Comparison of ENCODE assay signal across 25 mouse cellular contexts in genomic region chr10:88499993-88500392, GRCm38 (mm10). TPM values are rescaled to one million over a fixed set of nuclear protein-coding genes. Genes with fewer than 3 reads are reported as not detected.
A peak's percentile ranks its signal among the peaks of the same experiment; 100 is the strongest.
DNase-seq lines count a peak whose midpoint lies in the region; ATAC-seq lines count a peak whose summit lies in the region.
"Had no signal": no experiment of that assay in that cellular context is flagged by ENCODE, and none has a peak within 500 bp of the region (broad histone marks: within the 10 kb centered on the region; RNA-seq: fewer than 3 reads in every experiment).

No protein-coding gene starts in this region.

- no peaks in the 10 kb centered on the region for H3K9me3 ChIP-seq in embryonic facial prominence, embryonic 14.5 days (ENCODE audit: control insufficient read depth, low read length)
- H3K9me3 ChIP-seq in embryonic facial prominence, embryonic 10.5 days, result no peaks in the 10 kb centered on the region
- H3K9me3 ChIP-seq: embryonic facial prominence, embryonic 12.5 days; forebrain, embryonic 12.5 days; forebrain, embryonic 15.5 days; hindbrain, embryonic 12.5 days; hindbrain, embryonic 15.5 days had no signal

- peak; percentile 16 for DNase-seq in embryonic facial prominence, embryonic 14.5 days (ENCODE audit: low spot score)
- no peak for DNase-seq in embryonic facial prominence, embryonic 10.5 days (ENCODE audit: low spot score)
- DNase-seq in lung, adult 18-20 months, result peak; percentile 36 to 63
- DNase-seq in lung, postnatal 4 days, result no peak
- DNase-seq in lung, postnatal 25 days (ENCODE audit: low spot score), result peak; percentile 36
- DNase-seq in lung, postnatal 10 days, result no peak
- peak; percentile 41 for DNase-seq in lung, postnatal 36 days
- DNase-seq in gastrocnemius, postnatal 14 days, result no peak
- DNase-seq: adrenal gland, adult 8-10 months; adrenal gland, postnatal 25 days; cerebellum, adult 18-20 months; cerebellum, adult 9-10 months; cerebellum, postnatal 14 days; gastrocnemius, postnatal 10 days; heart, adult 11 months had no signal

- no peaks in the 10 kb centered on the region for H3K36me3 ChIP-seq in embryonic facial prominence, embryonic 14.5 days (ENCODE audit: control insufficient read depth, insufficient read depth, low read length)
- no peaks in the 10 kb centered on the region for H3K36me3 ChIP-seq in embryonic facial prominence, embryonic 10.5 days (replicated peaks)
- H3K36me3 ChIP-seq: embryonic facial prominence, embryonic 12.5 days; forebrain, embryonic 12.5 days; forebrain, embryonic 15.5 days; hindbrain, embryonic 12.5 days; hindbrain, embryonic 15.5 days had no signal

- H3K27ac ChIP-seq in embryonic facial prominence, embryonic 14.5 days (replicated peaks; ENCODE audit: low read depth, low read length), result no peak overlapping the region
- no peak overlapping the region for H3K27ac ChIP-seq in embryonic facial prominence, embryonic 10.5 days (replicated peaks)
- H3K27ac ChIP-seq: embryonic facial prominence, embryonic 12.5 days; forebrain, embryonic 12.5 days; forebrain, embryonic 15.5 days; hindbrain, embryonic 12.5 days; hindbrain, embryonic 15.5 days had no signal

- WGBS in embryonic facial prominence, embryonic 14.5 days, result 57% methylated on average over 5 of the region's 5 CpGs
- 65% methylated on average over 5 of the region's 5 CpGs for WGBS in embryonic facial prominence, embryonic 10.5 days

- intact Hi-C loops in gastrocnemius, postnatal 14 days (cut with DNase I; ENCODE audit: low total_unique reads), result no loop called here

- H3K4me3 ChIP-seq in embryonic facial prominence, embryonic 14.5 days (ENCODE audit: low read depth, low read length), result no peak overlapping the region
- no peak overlapping the region for H3K4me3 ChIP-seq in embryonic facial prominence, embryonic 10.5 days
- H3K4me3 ChIP-seq: embryonic facial prominence, embryonic 12.5 days; erythroblast, embryonic 14.5 days; forebrain, embryonic 12.5 days; forebrain, embryonic 15.5 days; hindbrain, embryonic 12.5 days; hindbrain, embryonic 15.5 days had no signal

- H3K4me1 ChIP-seq in embryonic facial prominence, embryonic 14.5 days (ENCODE audit: control insufficient read depth, insufficient read depth, low read length), result peaks cover 18% of the 10 kb centered on the region
- H3K4me1 ChIP-seq in embryonic facial prominence, embryonic 10.5 days, result peaks cover 44% of the 10 kb centered on the region

- no peak for ATAC-seq in embryonic facial prominence, embryonic 14.5 days (ENCODE audit: low read depth)
- ATAC-seq: activated CD4-positive, CD25-positive, alpha-beta regulatory T cell, adult 4 months; forebrain, embryonic 15.5 days had no signal

- no peak overlapping the region for H3K9ac ChIP-seq in embryonic facial prominence, embryonic 14.5 days (ENCODE audit: low read depth, low read length)
- H3K9ac ChIP-seq: embryonic facial prominence, embryonic 12.5 days; forebrain, embryonic 12.5 days; forebrain, embryonic 15.5 days; hindbrain, embryonic 12.5 days; hindbrain, embryonic 15.5 days had no signal

- no peaks in the 10 kb centered on the region for H3K27me3 ChIP-seq in embryonic facial prominence, embryonic 14.5 days (replicated peaks; ENCODE audit: control insufficient read depth, insufficient read depth, low read length)
- H3K27me3 ChIP-seq in embryonic facial prominence, embryonic 10.5 days (replicated peaks; ENCODE audit: low read depth, poor library complexity, severe bottlenecking), result no peaks in the 10 kb centered on the region
- H3K27me3 ChIP-seq: embryonic facial prominence, embryonic 12.5 days; forebrain, embryonic 12.5 days; forebrain, embryonic 15.5 days; hindbrain, embryonic 12.5 days; hindbrain, embryonic 15.5 days had no signal

- no peak overlapping the region for H3K4me2 ChIP-seq in embryonic facial prominence, embryonic 14.5 days (ENCODE audit: low read depth, low read length)
- H3K4me2 ChIP-seq: embryonic facial prominence, embryonic 12.5 days; forebrain, embryonic 12.5 days; forebrain, embryonic 15.5 days; heart, embryonic 11.5 days; hindbrain, embryonic 12.5 days; hindbrain, embryonic 15.5 days had no signal

RNA-seq across cellular contexts. Expression of gene Chpt1, which starts 3.9 kb away (rescaled TPM):
- 29.6 and 35.2 TPM in 2 replicates for polyA plus RNA-seq in embryonic facial prominence, embryonic 14.5 days (2014; fragmentation: Nextera tagmentation; extraction: Ambion mirVana)
- polyA plus RNA-seq in embryonic facial prominence, embryonic 10.5 days (2016; fragmentation: Nextera tagmentation; extraction: Ambion mirVana), result 16.0 and 16.2 TPM in 2 replicates
- 10 to 100 TPM; 51.5 to 59.9 TPM for total RNA-seq in gastrocnemius, postnatal 14 days (2021)

RNA-seq across cellular contexts. Expression of gene Sycp3, which starts 40.6 kb away (rescaled TPM):
- polyA plus RNA-seq in embryonic facial prominence, embryonic 14.5 days (2014; fragmentation: Nextera tagmentation; extraction: Ambion mirVana), result 0.43 TPM in 1 of 2 replicates, not detected in the other
- polyA plus RNA-seq in embryonic facial prominence, embryonic 10.5 days (2016; fragmentation: Nextera tagmentation; extraction: Ambion mirVana), result 0.26 TPM in 1 of 2 replicates, not detected in the other
- not detected for total RNA-seq in gastrocnemius, postnatal 14 days (2021)
- total RNA-seq: gastrocnemius, postnatal 10 days; heart, adult 8-10 months; heart, postnatal 25 days had no signal
- polyA plus RNA-seq: activated CD4-positive, CD25-positive, alpha-beta regulatory T cell, adult 4 months; erythroblast, embryonic 14.5 days; hindbrain, embryonic 12.5 days had no signal

Comparison
In these comparisons a context has a peak if more than half of its experiments do, and no peak if none do; other contexts are left out.
1. DNase-seq: peak in embryonic facial prominence, embryonic 14.5 days (single experiment), lung, adult 18-20 months (2 of 2), lung, postnatal 25 days (single experiment) and lung, postnatal 36 days (single experiment); none in embryonic facial prominence, embryonic 10.5 days (single experiment), lung, postnatal 4 days (0 of 2), lung, postnatal 10 days (single experiment) and gastrocnemius, postnatal 14 days (single experiment).